Mouse (Mus musculus) lung, postnatal 14 days (tissue): ENCODE measurements at regions not wholly inside any gene's neighbourhood (a gene's known extent, or its start where the extent isn't known, plus 50 kb on each side); places are given as distances from the start of the nearest gene placed in this dataset.
A peak's percentile ranks its signal among the peaks of the same experiment; 100 is the strongest.

Experiments
- DNase-seq: peaks from one replicate; pipeline ENCODE4 v3.0.0; 2021

DNA sequence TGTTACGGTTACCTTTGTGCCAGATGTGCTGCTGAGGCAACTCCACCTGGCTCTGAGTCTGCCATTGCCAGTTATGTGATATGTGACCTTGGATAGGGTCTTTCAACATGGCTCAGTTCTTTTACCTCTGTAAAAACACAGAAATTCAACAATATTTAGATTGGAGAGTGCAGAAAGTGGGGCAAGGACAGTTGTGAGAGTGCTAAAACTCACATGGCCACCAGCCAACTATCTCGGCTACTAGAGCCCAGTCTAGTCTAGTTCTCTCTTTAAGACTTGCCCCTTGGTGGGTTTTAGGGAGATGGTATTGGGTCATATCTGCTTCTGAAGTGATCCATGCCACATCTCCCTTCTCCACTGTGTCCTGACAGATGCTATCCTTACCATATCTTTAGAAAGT lies 233.0 kb downstream of the Phf14 start:
- DNase-seq, result no peak

- no peak for DNase-seq
Measured at GRCm38 (mm10) chr6:12145216-12145615, 237.6 kb downstream of the Phf14 start.

GRCm38 (mm10) chr6:12150613-12151333 lies 243.2 kb downstream of the Phf14 start:
- no peak for DNase-seq

GRCm38 (mm10) chr6:12163971-12164370 lies 256.4 kb downstream of the Phf14 start:
- DNase-seq, result no peak

- no peak for DNase-seq
Measured at GRCm38 (mm10) chr6:12168533-12168932, 260.9 kb downstream of the Phf14 start.

DNA sequence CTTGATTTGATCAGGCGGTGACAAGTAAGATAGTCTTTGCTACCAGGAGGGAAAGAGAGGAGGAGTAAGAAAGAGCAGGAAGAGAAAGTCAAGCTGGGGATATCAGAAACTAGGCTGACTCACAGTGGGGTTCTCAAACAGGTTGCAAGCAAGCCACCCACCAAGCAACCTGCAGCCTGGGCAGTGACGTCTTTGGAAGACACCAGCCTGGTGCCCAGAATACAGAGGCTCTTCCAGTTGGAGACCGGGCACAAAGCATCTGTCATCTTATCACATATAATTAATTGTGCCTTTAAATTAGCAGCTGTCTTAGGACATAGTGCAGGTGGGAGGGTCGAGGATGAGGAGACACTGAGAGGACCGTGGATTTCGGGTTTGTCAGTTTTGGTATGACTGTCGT lies 261.8 kb downstream of the Phf14 start:
- DNase-seq, result no peak

DNA sequence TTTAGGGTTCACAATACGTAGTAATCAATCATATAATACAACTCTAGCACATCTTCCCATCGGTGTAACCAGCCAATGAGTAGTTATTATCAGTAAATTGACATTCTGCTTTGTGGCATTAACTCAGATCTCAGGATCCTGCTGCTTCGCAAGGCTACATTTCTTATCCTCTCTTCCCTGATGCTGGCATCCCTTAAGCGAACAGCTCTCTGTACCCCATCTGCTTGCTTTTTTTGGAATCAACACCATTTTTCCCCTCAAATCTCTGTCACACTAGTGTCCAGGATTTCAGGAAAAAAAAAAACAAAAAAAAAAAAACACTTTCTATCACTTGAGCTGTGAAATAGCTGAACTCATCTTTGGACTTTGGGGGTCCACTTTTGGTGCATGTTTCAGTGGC lies 263.1 kb downstream of the Phf14 start:
- DNase-seq, result no peak

GRCm38 (mm10) chr6:12171189-12171588 lies 263.6 kb downstream of the Phf14 start:
- DNase-seq, result no peak

GRCm38 (mm10) chr6:12177996-12178395 lies 270.4 kb downstream of the Phf14 start:
- no peak for DNase-seq

DNA sequence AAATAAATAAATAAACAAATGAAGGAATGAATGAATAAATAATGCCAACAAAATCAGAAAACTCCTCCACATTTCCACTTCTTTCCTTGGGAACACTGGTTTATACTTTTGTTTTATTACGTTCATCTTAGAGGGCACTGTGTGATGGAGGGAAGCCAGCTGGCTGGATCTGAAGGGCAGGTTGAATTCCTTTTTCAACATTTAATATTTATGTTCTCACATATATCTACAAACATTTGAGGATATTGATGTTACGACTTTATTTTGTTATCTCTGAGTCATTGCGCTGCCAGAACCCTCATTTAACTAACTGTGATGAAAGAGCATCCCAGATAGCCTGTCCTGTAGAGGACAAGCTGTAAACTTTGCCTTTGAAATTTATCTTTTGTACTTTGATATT lies 273.3 kb downstream of the Phf14 start:
- no peak for DNase-seq

DNA sequence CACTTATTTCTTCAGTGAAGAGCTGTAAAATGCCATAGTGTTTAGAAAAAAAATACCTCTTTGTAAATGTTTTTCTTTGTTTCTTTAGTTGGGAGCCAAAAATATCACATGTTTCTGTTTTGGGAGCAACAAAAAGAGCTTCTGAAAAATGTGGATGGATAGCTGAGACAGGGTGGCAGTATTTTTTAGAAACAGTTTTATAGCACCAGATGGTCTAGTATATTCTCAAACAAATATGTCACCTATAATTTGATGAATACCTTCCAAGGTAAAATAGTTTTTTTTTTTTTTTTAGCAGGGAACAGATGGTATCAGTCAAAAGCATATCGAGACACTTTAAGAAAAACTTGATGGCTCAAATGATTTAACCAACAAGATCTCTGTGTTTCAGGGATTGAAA lies 302.6 kb downstream of the Phf14 start:
- DNase-seq, result no peak

DNA sequence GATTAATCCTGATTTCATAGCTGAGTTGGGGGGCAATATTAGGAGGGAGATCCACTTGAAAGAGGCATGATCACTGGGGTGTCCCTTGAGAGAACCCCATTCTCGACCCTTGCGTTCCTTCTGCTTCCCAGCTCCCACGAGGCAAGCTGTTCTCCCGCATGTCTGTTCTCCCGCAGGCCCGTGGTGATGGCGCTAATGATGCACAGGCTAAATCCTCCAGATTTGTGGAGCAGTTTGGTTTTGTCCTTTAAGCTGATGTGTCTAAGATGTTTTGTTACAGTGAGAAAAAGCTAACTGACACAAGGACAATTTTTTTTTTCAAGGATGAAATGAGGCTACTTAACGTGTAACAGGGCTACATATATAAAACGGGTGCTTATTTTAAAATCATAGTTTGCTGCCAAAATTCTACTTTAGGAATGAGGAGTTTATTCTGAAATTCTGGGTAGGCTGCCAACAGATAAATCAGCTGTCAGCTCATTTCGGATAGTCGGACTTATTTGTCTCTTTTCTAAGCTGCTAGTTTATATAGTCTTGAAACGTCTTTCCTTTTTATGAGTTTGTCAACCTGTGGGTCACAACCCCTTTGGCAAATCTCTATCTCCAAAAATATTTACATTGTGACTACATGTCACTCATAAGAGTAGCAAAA lies 307.0 kb downstream of the Phf14 start:
- no peak for DNase-seq

DNA sequence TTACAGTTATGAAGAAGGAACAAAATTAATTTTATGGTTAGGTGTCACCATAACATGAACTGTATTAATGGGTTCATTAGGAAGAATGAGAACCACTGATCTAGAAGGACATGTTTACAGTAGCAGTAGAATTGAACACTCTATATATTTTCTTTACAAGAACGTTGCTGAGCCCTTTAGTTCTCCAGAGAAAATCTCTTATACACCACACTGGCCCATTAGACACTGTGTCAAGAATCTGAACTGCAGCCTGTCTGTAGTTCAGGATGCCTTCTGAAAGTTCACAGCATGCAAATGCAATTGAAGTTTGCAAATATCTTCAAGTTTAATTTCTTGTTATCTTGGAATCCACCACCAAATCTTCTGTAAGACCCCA lies 307.6 kb downstream of the Phf14 start:
- DNase-seq, result no peak

DNA sequence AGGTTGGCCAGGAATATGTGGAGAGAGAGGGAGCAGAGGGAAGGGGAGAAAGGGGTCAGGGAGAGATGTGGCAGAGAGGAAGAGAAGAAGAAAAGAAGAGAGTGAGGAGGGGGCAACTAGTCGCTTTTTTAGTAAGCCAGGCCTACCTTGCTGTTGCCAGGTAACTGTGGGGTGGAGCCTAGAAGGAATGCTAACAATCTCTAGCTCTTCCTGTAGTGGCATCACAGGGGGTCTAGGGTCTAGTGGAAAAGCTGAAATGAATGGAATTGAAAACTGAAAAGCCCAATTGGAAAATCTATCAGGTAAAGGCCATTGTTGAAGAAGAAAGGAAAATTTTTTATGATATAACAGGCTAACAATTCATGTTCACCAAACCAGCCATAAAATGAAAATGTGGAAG lies 336.5 kb downstream of the Phf14 start:
- no peak for DNase-seq

- no peak for DNase-seq
Measured at GRCm38 (mm10) chr6:12247975-12248374, 340.4 kb downstream of the Phf14 start.

DNA sequence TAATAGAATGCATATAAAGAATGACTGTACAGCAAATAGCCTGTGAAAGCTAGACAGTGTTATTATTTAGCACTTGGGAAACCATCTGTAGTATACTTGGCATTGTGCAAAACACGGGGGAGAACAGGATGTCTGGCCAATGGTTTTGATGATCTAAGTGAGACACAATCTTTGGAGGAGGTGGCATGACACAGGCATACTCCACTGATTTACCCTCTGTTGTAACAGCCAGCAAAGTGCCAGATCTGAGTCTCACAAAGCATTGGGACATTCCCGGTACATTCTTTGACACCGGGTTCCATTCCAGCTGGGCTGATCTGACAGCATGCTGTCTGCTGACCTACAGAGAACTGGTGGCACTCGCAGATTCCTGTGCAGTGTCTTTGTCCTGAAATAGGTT lies 341.0 kb downstream of the Phf14 start:
- DNase-seq, result peak; percentile 11

GRCm38 (mm10) chr6:12254507-12254906 lies 346.9 kb downstream of the Phf14 start:
- DNase-seq, result no peak

DNA sequence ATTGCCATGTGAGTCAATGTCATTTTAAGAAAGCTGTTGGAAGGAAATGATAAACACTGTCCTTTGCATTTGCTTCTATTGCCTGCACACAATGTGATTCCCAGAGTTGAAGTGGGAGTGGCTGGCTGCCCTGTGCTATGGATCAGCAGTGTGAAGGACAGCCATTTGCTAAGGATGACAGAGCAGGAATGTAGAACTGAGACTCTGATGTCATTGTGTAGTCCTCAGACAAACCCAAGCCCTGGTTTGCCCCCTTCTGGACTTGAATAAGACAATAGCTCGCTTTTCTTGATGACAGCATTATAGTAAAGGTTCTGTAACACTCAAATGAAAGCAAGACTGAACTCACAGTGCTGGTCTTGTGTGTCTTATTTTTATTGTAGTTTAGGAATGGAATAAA lies 347.8 kb downstream of the Phf14 start:
- no peak for DNase-seq

- DNase-seq, result no peak
Measured at GRCm38 (mm10) chr6:12258273-12258672, 350.7 kb downstream of the Phf14 start.

DNA sequence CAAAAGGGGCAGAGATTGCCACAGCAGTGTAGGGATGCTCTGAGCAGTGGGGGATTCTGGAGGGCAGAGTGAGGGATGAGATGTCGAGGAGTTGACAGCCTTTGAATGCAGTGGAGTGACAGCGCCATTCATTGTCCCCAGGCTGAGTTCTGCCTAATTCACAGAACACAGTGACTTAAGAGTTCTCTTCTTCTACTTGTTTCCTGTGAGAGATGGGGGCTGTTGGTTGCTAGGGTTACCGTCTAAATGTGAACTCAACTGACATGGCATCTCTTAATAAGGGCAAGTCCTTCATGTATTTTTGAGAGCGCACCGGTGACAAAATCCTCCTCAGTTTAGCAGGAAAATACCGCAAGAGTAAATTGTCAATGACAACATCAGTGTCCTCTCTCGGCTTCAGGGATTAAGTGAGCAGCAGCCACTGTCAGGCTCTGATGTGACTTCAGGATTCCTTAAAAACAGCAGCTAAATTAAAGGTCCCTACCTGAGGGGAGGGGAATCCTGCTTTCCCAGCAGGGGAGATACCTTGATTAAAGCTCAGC lies 351.4 kb downstream of the Phf14 start:
- DNase-seq, result no peak

GRCm38 (mm10) chr6:12259629-12260028 lies 352.0 kb downstream of the Phf14 start:
- DNase-seq, result no peak

DNA sequence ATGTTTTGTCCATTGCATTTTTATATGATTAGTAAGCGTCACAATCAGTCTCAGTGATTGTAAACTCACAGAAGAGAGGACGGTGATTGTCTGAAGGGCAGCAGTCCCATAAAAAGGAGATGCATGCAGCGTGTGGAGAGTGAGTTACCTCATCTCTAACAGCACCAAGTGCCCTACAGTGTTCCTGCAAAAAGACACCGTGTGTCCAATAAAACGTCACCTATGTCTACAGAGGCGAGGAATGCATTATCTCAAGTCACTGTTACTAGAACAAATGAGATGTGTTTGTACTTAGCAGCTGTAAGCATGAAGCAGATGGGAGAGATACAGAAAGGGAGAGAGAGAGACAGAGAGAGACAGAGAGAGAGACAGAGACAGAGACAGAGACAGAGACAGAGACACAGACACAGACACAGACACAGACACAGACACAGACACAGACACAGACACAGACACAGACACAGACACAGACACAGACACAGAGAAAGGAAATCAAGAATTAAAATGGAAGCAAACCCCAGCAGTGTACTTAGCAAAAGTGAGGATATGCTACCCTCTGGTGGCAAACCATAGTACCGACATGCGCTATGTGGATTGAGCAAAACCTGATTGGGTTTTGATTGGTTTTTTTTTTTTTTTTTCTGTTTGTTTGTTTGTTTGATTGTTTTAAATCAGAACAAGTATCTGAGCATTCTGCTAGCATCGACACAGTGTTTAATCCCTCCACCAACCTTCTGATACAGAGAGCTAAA lies 352.9 kb downstream of the Phf14 start:
- DNase-seq, result peak; percentile 41
